Mouse (Mus musculus) embryonic fibroblast, embryonic 13.5 days (primary cell): Measurements from ENCODE around the gene Cbx1. TPM values are rescaled to one million over a fixed set of nuclear protein-coding genes. Genes with fewer than 3 reads are reported as not detected.

ENCODE experiments used
- H3K27ac ChIP-seq: 2 replicates; pipeline ENCODE4 v1.5.1; 2012; ENCODE audit warnings: low read length, control low read depth, inconsistent platforms; ENCODE audit not compliant: insufficient read depth
- H3K4me1 ChIP-seq: 2 replicates; pipeline ENCODE4 v1.6.1; 2011; ENCODE audit warnings: low read length; ENCODE audit not compliant: control insufficient read depth, insufficient read depth
- H3K4me3 ChIP-seq: 2 replicates; pipeline ENCODE4 v1.5.1; 2011; ENCODE audit warnings: mild to moderate bottlenecking, control low read depth, low read length; ENCODE audit not compliant: insufficient read depth
- CTCF ChIP-seq: IDR thresholded peaks from 2 replicates; pipeline ENCODE4 v1.5.1; 2011; ENCODE audit warnings: mild to moderate bottlenecking, control low read depth, low read length, moderate library complexity, borderline replicate concordance; ENCODE audit not compliant: insufficient read depth
- POLR2A ChIP-seq: IDR thresholded peaks from 2 replicates; pipeline ENCODE4 v1.6.1; 2011; ENCODE audit warnings: low read depth, mild to moderate bottlenecking, control low read depth, low read length, moderate library complexity
- polyA plus RNA-seq: library from polyadenylated mRNA; stranded (reverse); fragments of >200 nt; gene quantifications from 2 replicates; pipeline ENCODE4 v1.2.4, GENCODE M21; 2011; ENCODE audit warnings: low read depth; ENCODE audit not compliant: missing spikeins, insufficient read length

Gene Cbx1
- polyA plus RNA-seq, result 61.1 and 90.9 TPM in 2 replicates

- H3K4me1 ChIP-seq, result no peaks in the 10 kb centered on the region; the same call in 1 of the 2 replicates
- peak within 1 kb of the TSS; percentile 99 for H3K4me3 ChIP-seq
- peak within 1 kb of the TSS; percentile 98 for H3K27ac ChIP-seq
- TF ChIP-seq POLR2A, result peak; percentile 80
- TF ChIP-seq CTCF, result no peak
Measured at GRCm38 (mm10) chr11:96788871-96789795, at the start of gene Cbx1. TSS of gene Cbx1 (plus strand) at chr11:96789127.

GRCm38 (mm10) chr11:96740796-96741195, 48.1 kb upstream of the Cbx1 start:
- Histone ChIP-seq H3K27ac (no peak overlapping the region), H3K4me3 (no peak overlapping the region), H3K4me1 (peaks cover 11% of the 10 kb centered on the region; the same call in 1 of the 2 replicates)
- TF ChIP-seq POLR2A (no peak), CTCF (no peak)

- Histone ChIP-seq H3K4me1 (peaks cover 9% of the 10 kb centered on the region; the same call in 1 of the 2 replicates), H3K27ac (no peak overlapping the region), H3K4me3 (no peak overlapping the region)
- no peak for TF ChIP-seq CTCF
- no peak for TF ChIP-seq POLR2A
Measured at GRCm38 (mm10) chr11:96741995-96742394, 46.9 kb upstream of the Cbx1 start.

GRCm38 (mm10) chr11:96743000-96743399, 45.9 kb upstream of the Cbx1 start:
- Histone ChIP-seq H3K27ac (peak overlapping the region; percentile 4; the same call in 1 of the 2 replicates), H3K4me1 (peaks cover 9% of the 10 kb centered on the region; the same call in 1 of the 2 replicates), H3K4me3 (peak overlapping the region; percentile 24)
- TF ChIP-seq CTCF, result no peak
- no peak for TF ChIP-seq POLR2A

- no peak for TF ChIP-seq POLR2A
- no peak for TF ChIP-seq CTCF
- Histone ChIP-seq H3K4me3 (peak overlapping the region; percentile 24), H3K4me1 (peaks cover 14% of the 10 kb centered on the region; the same call in 1 of the 2 replicates), H3K27ac (peak overlapping the region; percentile 64)
Measured at GRCm38 (mm10) chr11:96743891-96744290, 45.0 kb upstream of the Cbx1 start.

GRCm38 (mm10) chr11:96746648-96747047, 42.3 kb upstream of the Cbx1 start:
- Histone ChIP-seq H3K4me1 (peaks cover 17% of the 10 kb centered on the region; the same call in 1 of the 2 replicates), H3K27ac (peak overlapping the region; percentile 86), H3K4me3 (peak overlapping the region; percentile 43)
- TF ChIP-seq CTCF, result no peak
- TF ChIP-seq POLR2A, result no peak

GRCm38 (mm10) chr11:96747555-96747954, 41.4 kb upstream of the Cbx1 start:
- Histone ChIP-seq H3K27ac (peak overlapping the region; percentile 86), H3K4me1 (peaks cover 17% of the 10 kb centered on the region; the same call in 1 of the 2 replicates), H3K4me3 (peak overlapping the region; percentile 43)
- TF ChIP-seq POLR2A (peak; percentile 71), CTCF (no peak)

GRCm38 (mm10) chr11:96755298-96755697, 33.6 kb upstream of the Cbx1 start:
- no peak overlapping the region for H3K27ac ChIP-seq
- H3K4me1 ChIP-seq, result peaks cover 4% of the 10 kb centered on the region
- TF ChIP-seq CTCF (no peak), POLR2A (no peak)
- H3K4me3 ChIP-seq, result no peak overlapping the region

- no peak for TF ChIP-seq POLR2A
- TF ChIP-seq CTCF, result no peak
- no peak overlapping the region for H3K4me3 ChIP-seq
- no peak overlapping the region for H3K27ac ChIP-seq
- peaks cover 4% of the 10 kb centered on the region for H3K4me1 ChIP-seq
Measured at GRCm38 (mm10) chr11:96757421-96757820, 31.5 kb upstream of the Cbx1 start.

- Histone ChIP-seq H3K27ac (peak overlapping the region; percentile 18; the same call in 1 of the 2 replicates), H3K4me1 (peaks cover 4% of the 10 kb centered on the region), H3K4me3 (no peak overlapping the region)
- TF ChIP-seq POLR2A, result no peak
- no peak for TF ChIP-seq CTCF
Measured at GRCm38 (mm10) chr11:96758402-96758801, 30.5 kb upstream of the Cbx1 start.
